In the genomic region with DNA sequence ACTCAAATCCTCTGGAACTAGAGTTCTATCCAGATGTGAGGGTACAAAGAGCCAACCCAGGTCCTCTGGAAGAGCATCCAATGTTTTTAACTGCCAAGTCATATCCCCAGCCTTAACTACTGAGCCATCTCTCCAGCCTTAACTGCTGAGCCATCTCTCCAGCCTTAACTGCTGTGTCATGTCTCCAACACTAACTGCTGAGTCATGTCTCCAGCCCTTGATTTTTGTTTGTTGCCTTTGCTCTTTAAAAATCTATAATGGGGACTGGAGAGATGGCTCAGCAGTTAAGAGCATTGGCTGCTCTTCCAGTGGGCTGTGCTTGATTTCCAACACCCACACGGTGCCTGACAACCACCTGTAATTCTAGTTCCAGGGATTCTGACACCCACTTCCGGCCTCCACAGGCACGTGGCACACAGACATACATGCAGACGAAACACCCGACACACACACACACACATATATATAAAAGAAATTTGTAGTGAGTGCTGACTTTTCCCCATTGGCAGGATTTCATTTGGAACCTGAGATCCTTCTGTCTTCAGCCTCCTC, we compare ENCODE assay signal across 31 mouse cellular contexts. TPM values are rescaled to one million over a fixed set of nuclear protein-coding genes. Genes with fewer than 3 reads are reported as not detected.
A peak's percentile ranks its signal among the peaks of the same experiment; 100 is the strongest.
DNase-seq lines count a peak whose midpoint lies in the region; ATAC-seq and TF ChIP-seq lines count a peak whose summit lies in the region.
"Had no signal": no experiment of that assay in that cellular context is flagged by ENCODE, and none has a peak within 500 bp of the region (broad histone marks: within the 10 kb centered on the region; RNA-seq: fewer than 3 reads in every experiment).

No protein-coding gene starts in this region.

- intact Hi-C loops in gastrocnemius, adult 2 months (cut with DNase I), result no loop called here

- H3K27ac ChIP-seq in gastrocnemius, adult 2 months, result no peak overlapping the region
- H3K27ac ChIP-seq in ES-E14 (ENCODE audit: insufficient read depth, low read depth, low read length, poor library complexity, severe bottlenecking), result no peak overlapping the region
- H3K27ac ChIP-seq: forebrain, embryonic 13.5 days; heart, adult 2 months; heart, embryonic 13.5 days; hindbrain, embryonic 12.5 days; kidney, embryonic 15.5 days; limb, embryonic 15.5 days; midbrain, embryonic 12.5 days; neural tube, embryonic 15.5 days had no signal

- no peak overlapping the region for H3K9ac ChIP-seq in ES-E14 (ENCODE audit: insufficient read depth, low read depth, low read length, poor library complexity, severe bottlenecking)
- H3K9ac ChIP-seq: forebrain, embryonic 13.5 days; heart, embryonic 13.5 days; hindbrain, embryonic 12.5 days; kidney, embryonic 15.5 days; limb, embryonic 15.5 days; midbrain, embryonic 12.5 days; neural tube, embryonic 15.5 days had no signal

- DNase-seq in gastrocnemius, adult 2 months, result peak; percentile 6
- DNase-seq in gastrocnemius, adult 8-10 months (ENCODE audit: low spot score in 2 of 2), result no peak
- DNase-seq in retina, postnatal 1 day, result peak; percentile 11
- DNase-seq in retina, embryonic 14.5 days (ENCODE audit: low spot score), result no peak
- DNase-seq in ES-E14 (ENCODE audit: low read depth, low spot score), result no peak
- no peak for DNase-seq in cerebellum, adult 9-11 months
- DNase-seq: cerebellum, adult 2 months; cerebellum, postnatal 36 days; embryo, embryonic 11 days; gastrocnemius, postnatal 25 days; heart, adult 2 months; kidney, postnatal 36 days; left cerebral cortex, postnatal 4 days; lung, adult 18-20 months; lung, postnatal 14 days; right cerebral cortex, postnatal 14 days; thymus, postnatal 36 days had no signal

- in situ Hi-C loops in ES-E14 (cut with MboI; ENCODE audit: low sequenced_read_pairs in 2 of 2, unreplicated experiment in 2 of 2), result no loop called here

- H3K9me3 ChIP-seq in ES-E14 (ENCODE audit: control insufficient read depth, insufficient read depth, low read depth, low read length), result no peaks in the 10 kb centered on the region
- H3K9me3 ChIP-seq: kidney, embryonic 15.5 days; limb, embryonic 15.5 days; neural tube, embryonic 15.5 days had no signal

- no peak for TF ChIP-seq CTCF in gastrocnemius, adult 2 months (IDR thresholded peaks at IDR 0.05)

- no peak overlapping the region for H3K4me3 ChIP-seq in gastrocnemius, adult 2 months
- H3K4me3 ChIP-seq in ES-E14 (ENCODE audit: insufficient read depth in 1 of 2, low read depth in 1 of 2, low read length in 2 of 2, poor library complexity in 1 of 2, severe bottlenecking in 1 of 2), result no peak overlapping the region
- H3K4me3 ChIP-seq: forebrain, embryonic 13.5 days; heart, adult 2 months; heart, embryonic 13.5 days; hindbrain, embryonic 12.5 days; kidney, embryonic 15.5 days; limb, embryonic 15.5 days; midbrain, embryonic 12.5 days; neural tube, embryonic 15.5 days had no signal

- H3K36me3 ChIP-seq in ES-E14 (ENCODE audit: control insufficient read depth, insufficient read depth, low read length, poor library complexity, severe bottlenecking), result no peaks in the 10 kb centered on the region

- 0 out of 2 replicates have a peak, but pooled peaks have one; percentile 14 for ATAC-seq in megakaryocyte progenitor cell, adult 5-6 weeks (replicated peaks; ENCODE audit: poor library complexity)
- ATAC-seq: forebrain, embryonic 13.5 days; intestine, postnatal 0 days had no signal

- peaks cover 2 to 3% of the 10 kb centered on the region in 2 experiments; a peak in 1 of 4 replicates for H3K4me1 ChIP-seq in ES-E14 (ENCODE audit: control insufficient read depth in 2 of 2, insufficient read depth in 2 of 2, low read length in 2 of 2, poor library complexity in 1 of 2)

TF ChIP-seq in ES-E14, 5 proteins besides CTCF, POLR2A, EP300 and RAD21:
- no peak for TF ChIP-seq ZNF384 (IDR thresholded peaks at IDR 0.05; ENCODE audit: low read depth, low read length)
- TF ChIP-seq HCFC1 (IDR thresholded peaks at IDR 0.05; ENCODE audit: borderline replicate concordance, insufficient read depth, low read length), result no peak
- TF ChIP-seq MAFK (IDR thresholded peaks at IDR 0.05; ENCODE audit: insufficient read depth, low read depth, low read length), result peak; percentile 90
- TF ChIP-seq ZC3H11A (IDR thresholded peaks at IDR 0.05; ENCODE audit: borderline replicate concordance, low read depth, low read length), result no peak

RNA-seq across cellular contexts. Expression of a gene that starts 2.7 kb away (rescaled TPM):
- total RNA-seq in gastrocnemius, adult 2 months (2021), result not detected
- not detected for total RNA-seq in gastrocnemius, adult 8-10 months (2022)
- total RNA-seq in ES-E14 (2012; rRNA removed), result 0.31 and 0.58 TPM in 2 replicates
- total RNA-seq in megakaryocyte progenitor cell, adult 5-6 weeks (2015), result not detected in 2 replicates
- total RNA-seq in megakaryocyte progenitor cell, adult 5-6 weeks (2017), result not detected in 2 replicates
- total RNA-seq: gastrocnemius, postnatal 25 days; heart, postnatal 25 days; megakaryocyte, adult 5-6 weeks had no signal

RNA-seq across cellular contexts. Expression of a gene that starts 17.7 kb away (rescaled TPM):
- 10 to 100 TPM; 14.8 to 22.3 TPM for total RNA-seq in gastrocnemius, adult 2 months (2021)
- total RNA-seq in gastrocnemius, adult 8-10 months (2022), result 10 to 100 TPM; 15.0 to 18.5 (median 16.4) TPM
- total RNA-seq in ES-E14 (2012; rRNA removed), result 14.0 and 19.5 TPM in 2 replicates
- 13.0 and 15.0 TPM in 2 replicates for total RNA-seq in megakaryocyte progenitor cell, adult 5-6 weeks (2015)
- total RNA-seq in megakaryocyte progenitor cell, adult 5-6 weeks (2017), result 9.0 and 17.0 TPM in 2 replicates

RNA-seq across cellular contexts. Expression of a gene that starts 17.9 kb away (rescaled TPM):
- 100 to 1,000 TPM; 680 to 956 TPM for total RNA-seq in gastrocnemius, adult 2 months (2021)
- total RNA-seq in gastrocnemius, adult 8-10 months (2022), result 100 to 1,000 TPM; 638 to 797 (median 746) TPM
- 275 and 342 TPM in 2 replicates for total RNA-seq in ES-E14 (2012; rRNA removed)
- 703 and 731 TPM in 2 replicates for total RNA-seq in megakaryocyte progenitor cell, adult 5-6 weeks (2015)
- total RNA-seq in megakaryocyte progenitor cell, adult 5-6 weeks (2017), result 770 and 871 TPM in 2 replicates

RNA-seq across cellular contexts. Expression of a gene that starts 24.6 kb away (rescaled TPM):
- total RNA-seq in gastrocnemius, adult 2 months (2021), result not detected
- not detected for total RNA-seq in gastrocnemius, adult 8-10 months (2022)
- 1.1 and 1.6 TPM in 2 replicates for total RNA-seq in ES-E14 (2012; rRNA removed)
- not detected in 2 replicates for total RNA-seq in megakaryocyte progenitor cell, adult 5-6 weeks (2015)
- total RNA-seq in megakaryocyte progenitor cell, adult 5-6 weeks (2017), result not detected in 2 replicates
- total RNA-seq: adrenal gland, adult 18-20 months; gastrocnemius, postnatal 25 days; heart, adult 2 months; heart, postnatal 25 days; layer of hippocampus, postnatal 10 days; left cerebral cortex, adult 8-10 months; left cerebral cortex, postnatal 4 days had no signal

RNA-seq across cellular contexts. Expression of a gene that starts 34.1 kb away (rescaled TPM):
- total RNA-seq in gastrocnemius, adult 2 months (2021), result 10 to 100 TPM; 79.2 to 99.2 TPM
- 10 to 100 TPM; 79.1 to 92.9 (median 87.4) TPM for total RNA-seq in gastrocnemius, adult 8-10 months (2022)
- 79.5 and 89.3 TPM in 2 replicates for total RNA-seq in ES-E14 (2012; rRNA removed)
- 83.4 and 98.3 TPM in 2 replicates for total RNA-seq in megakaryocyte progenitor cell, adult 5-6 weeks (2015)
- total RNA-seq in megakaryocyte progenitor cell, adult 5-6 weeks (2017), result 81.1 and 96.4 TPM in 2 replicates

Comparison
In these comparisons a context has a peak if more than half of its experiments do, and no peak if none do; other contexts are left out.
1. DNase-seq: peak in gastrocnemius, adult 2 months (single experiment) and retina, postnatal 1 day (single experiment); none in gastrocnemius, adult 8-10 months (0 of 2), retina, embryonic 14.5 days (single experiment), ES-E14 (single experiment) and cerebellum, adult 9-11 months (single experiment).